Mouse (Mus musculus): ENCODE results near the gene Rlf.
A peak's percentile ranks its signal among the peaks of the same experiment; 100 is the strongest.
"Not testable (repeated sequence)": the region's sequence is repeated elsewhere in the genome, so short reads cannot be mapped to it uniquely, and the experiment has no call there.

Gene Rlf

DNA sequence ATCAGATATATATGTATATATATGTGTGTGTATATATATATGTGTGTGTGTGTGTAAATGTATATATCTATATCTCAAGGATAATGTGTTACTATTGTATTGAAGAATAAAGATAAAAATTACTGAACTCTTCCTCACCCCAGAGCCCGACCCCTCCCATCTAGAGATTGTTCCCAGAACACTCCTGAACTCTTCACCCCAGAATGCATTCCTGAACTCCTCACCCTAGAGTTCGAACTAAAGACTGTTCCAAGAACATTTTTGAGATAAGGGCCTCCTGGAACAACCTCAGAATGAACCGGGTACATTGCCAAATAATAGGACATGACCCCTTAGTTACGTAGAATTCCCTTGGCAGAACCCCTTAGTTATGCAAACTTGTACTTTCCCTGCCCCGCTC, 48.2 kb downstream of the Rlf start:
- DNase-seq (ENCODE audit: low read depth, low spot score) = not testable (repeated sequence)

DNA sequence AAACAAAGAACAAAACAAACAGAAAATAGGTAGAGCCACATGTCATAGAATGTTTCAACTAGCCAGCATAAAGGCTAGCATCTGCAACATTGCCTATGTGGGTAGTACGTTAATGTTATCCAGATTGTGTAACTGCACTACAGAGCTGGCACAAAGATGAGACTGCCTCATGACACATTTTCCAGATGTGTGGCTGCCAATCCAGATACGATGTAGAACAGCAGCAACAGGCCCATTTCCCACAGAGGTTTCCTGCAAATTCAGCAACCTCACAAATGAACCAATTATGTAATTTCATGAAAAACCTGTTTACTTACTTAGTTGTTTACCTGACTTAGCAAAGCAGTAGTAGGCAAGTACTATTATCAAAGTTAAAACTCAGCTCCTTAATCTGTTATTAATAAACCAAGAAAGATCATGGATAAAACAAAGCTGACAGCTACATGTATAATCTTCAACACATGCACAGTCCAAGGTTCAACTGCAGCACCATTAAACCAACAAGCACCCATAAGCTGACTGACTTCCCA, 51.3 kb downstream of the Rlf start:
- DNase-seq (ENCODE audit: low read depth, low spot score) = no peak

DNA sequence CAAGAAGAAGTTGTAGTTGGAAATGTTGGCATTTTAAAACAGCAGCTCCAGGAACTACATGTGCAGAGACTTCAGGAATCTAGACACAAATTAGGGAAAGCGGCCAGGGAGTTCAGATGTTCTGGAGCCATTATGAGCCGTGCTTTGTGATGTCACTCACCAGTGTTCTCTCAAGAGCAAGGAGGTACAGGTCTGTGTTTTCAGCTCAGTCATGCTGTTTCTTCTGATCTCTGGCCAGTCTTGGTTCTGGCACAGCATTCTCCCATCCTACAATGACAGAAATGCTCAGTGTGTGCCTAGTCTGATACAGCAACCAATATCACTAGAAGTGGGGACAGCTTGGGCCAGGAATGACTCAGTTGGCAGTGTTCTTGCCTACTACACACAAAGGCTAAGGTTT, 105.8 kb downstream of the Rlf start, which contains the start of gene Tmco2:
Tmco2 (minus strand) TSS at position 101 of the 400 bp plus-strand sequence.
- DNase-seq (ENCODE audit: low read depth, low spot score) = no peak

DNA sequence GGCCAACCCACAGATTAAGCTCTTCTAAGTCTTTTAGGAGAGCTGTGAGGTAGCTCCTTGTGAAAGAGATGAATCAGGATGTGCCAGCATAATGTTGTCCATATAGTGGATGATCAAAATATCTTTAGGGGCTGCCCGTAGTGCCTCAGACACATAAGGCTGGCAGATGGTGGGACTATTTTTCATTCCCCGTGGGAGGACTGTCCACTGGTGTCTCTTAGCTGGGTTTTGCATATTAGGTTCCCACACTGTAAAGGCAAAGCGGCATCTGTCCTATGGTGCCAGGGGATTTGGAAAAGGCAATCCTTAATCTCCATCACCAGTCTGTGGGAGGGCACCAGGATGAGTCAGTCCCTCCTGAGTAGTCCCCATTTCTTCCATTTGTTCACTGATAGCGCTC, 111.6 kb downstream of the Rlf start:
- DNase-seq (ENCODE audit: low read depth, low spot score) = no peak

DNA sequence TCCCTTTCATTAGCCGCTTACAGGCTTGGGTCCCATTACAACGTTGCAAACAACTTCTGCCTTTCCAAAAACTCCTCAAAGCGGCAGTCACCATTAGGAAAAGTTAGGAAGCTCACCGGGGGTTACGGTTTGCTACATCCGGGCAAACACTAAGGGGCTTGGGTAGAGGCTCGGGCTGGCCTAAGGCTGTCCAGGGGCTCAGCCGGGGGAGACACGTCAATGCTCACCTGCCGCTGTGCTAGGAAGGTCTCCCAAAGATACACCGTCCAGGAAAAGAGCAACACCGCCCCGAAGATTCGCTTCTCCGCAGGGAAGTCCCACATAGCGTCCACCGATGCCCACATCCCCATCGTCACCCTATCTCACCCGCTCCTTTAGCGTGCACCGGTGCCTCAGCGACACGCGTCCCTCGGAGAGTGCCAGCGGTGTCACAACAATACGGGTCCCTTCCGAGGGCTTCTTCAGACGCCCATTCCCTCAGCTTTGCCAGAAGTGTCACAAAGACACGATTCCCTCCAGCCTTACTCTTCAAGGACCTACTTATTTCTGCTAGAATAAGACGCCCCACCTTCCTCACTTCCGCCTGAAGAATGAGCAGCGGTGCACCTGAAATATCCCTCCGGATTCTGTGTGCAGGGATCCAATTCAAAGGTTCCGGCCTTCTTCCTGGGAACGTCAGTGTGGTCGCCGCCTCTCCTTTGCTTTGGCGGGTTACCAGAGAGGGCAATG, 117.1 kb downstream of the Rlf start, which contains the start of gene Zmpste24:
Zmpste24 (minus strand) TSS at position 592 of the 729 bp plus-strand sequence.
- DNase-seq (ENCODE audit: low read depth, low spot score) = peak; percentile 80
